Mouse (Mus musculus) limb, embryonic 14.5 days (tissue): Measurements from ENCODE around the gene AC153137.1. TPM values are rescaled to one million over a fixed set of nuclear protein-coding genes. Genes with fewer than 3 reads are reported as not detected.
A peak's percentile ranks its signal among the peaks of the same experiment; 100 is the strongest.

Experiments used
- ATAC-seq: fragments of 200-750 bp; cut with Nextera tagmentation; 2 replicates; pipeline ENCODE4 v1.8.0; 2017; ENCODE audit warnings: low read depth, moderate number of reproducible peaks, moderate TSS enrichment; ENCODE audit not compliant: low FRiP score
- DNase-seq: peaks from one replicate; pipeline ENCODE4 v3.0.0-alpha.2; 2015; ENCODE audit warnings: low spot score
- H3K27ac ChIP-seq: fragments of 300-500 bp; sonication (generic); replicated peaks from 2 replicates; pipeline ENCODE4 v1.5.1; 2014; ENCODE audit warnings: low read depth, mild to moderate bottlenecking, low read length, moderate library complexity, mixed read lengths
- H3K27me3 ChIP-seq: fragments of 300-500 bp; sonication (generic); 2 replicates; pipeline ENCODE4 v1.6.1; 2014; ENCODE audit warnings: low read length, mixed read lengths; ENCODE audit not compliant: control insufficient read depth, insufficient read depth
- H3K36me3 ChIP-seq: fragments of 300-500 bp; sonication (generic); 2 replicates; pipeline ENCODE4 v1.6.1; 2014; ENCODE audit warnings: mild to moderate bottlenecking, low read length, moderate library complexity, mixed read lengths; ENCODE audit not compliant: control insufficient read depth, insufficient read depth
- H3K4me1 ChIP-seq: fragments of 300-500 bp; sonication (generic); 2 replicates; pipeline ENCODE4 v1.6.1; 2014; ENCODE audit warnings: antibody characterized with exemption, low read length, mixed read lengths; ENCODE audit not compliant: control insufficient read depth, insufficient read depth
- H3K4me2 ChIP-seq: fragments of 300-500 bp; sonication (generic); replicated peaks from 2 replicates; pipeline ENCODE4 v1.6.1; 2014; ENCODE audit warnings: low read depth, mild to moderate bottlenecking, low read length, moderate library complexity; ENCODE audit not compliant: severe bottlenecking
- H3K4me3 ChIP-seq: fragments of 300-500 bp; sonication (generic); replicated peaks from 2 replicates; pipeline ENCODE4 v1.5.1; 2014; ENCODE audit warnings: low read length
- H3K9ac ChIP-seq: fragments of 300-500 bp; sonication (generic); 2 replicates; pipeline ENCODE4 v1.6.1; 2014; ENCODE audit warnings: mild to moderate bottlenecking, low read depth, low read length, moderate library complexity; ENCODE audit not compliant: severe bottlenecking
- H3K9me3 ChIP-seq: fragments of 300-500 bp; sonication (generic); 2 replicates; pipeline ENCODE4 v1.6.1; 2016; ENCODE audit warnings: low read length; ENCODE audit not compliant: control insufficient read depth
- POLR2A ChIP-seq: fragments of 200-500 bp; IDR thresholded peaks from 2 replicates; pipeline ENCODE4 v1.8.0; 2012; ENCODE audit warnings: inconsistent platforms, mild to moderate bottlenecking, moderate library complexity, borderline replicate concordance; ENCODE audit not compliant: insufficient read depth, insufficient read length; ENCODE audit errors: extremely low read depth
- WGBS: fragments of 180-500 bp; shearing (Covaris S2); extraction: QIAGEN DNeasy Blood & Tissue Kit; methylation state at CpG from one replicate; pipeline ENCODE4 v1.1.7; 2014; 5-methylcytosine and 5-hydroxymethylcytosine counted together
- polyA plus RNA-seq, 2 experiments: library from polyadenylated mRNA; depleted of rRNA in 1 of 2; stranded (reverse) in 1 of 2; unstranded in 1 of 2; fragments of >200 nt; fragmentation: Nextera tagmentation in 1 of 2; extraction: Ambion mirVana in 1 of 2; gene quantifications; 2 replicates each; pipeline versions ENCODE4 v1.2.1 to v1.2.3; 2012 to 2014

Gene AC153137.1
- polyA plus RNA-seq, 2 experiments: not detected

DNA sequence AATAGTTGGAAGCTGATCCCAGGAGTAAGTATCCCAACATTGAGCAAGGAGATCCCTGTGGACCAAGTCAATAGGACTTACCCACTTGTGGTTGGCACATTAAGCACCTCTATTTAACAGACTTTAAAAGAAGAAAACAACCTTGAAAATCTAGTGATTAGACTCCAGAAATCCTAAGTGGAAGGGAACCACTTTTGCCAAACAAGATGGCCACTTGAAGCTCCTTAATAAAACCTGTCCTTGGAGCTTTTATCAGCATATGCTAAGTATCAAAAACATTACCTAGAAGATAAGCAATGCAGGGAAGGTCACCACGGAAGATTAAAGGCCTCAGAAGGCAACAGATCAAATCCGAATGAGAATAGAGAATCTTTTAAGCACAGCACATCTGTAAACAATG, 26.0 kb downstream of the AC153137.1 start:
- no peak overlapping the region for H3K4me2 ChIP-seq
- H3K36me3 ChIP-seq: no peaks in the 10 kb centered on the region
- no peaks in the 10 kb centered on the region for H3K9me3 ChIP-seq
- no peak overlapping the region for H3K4me3 ChIP-seq
- H3K27ac ChIP-seq: no peak overlapping the region
- no peak for DNase-seq
- H3K4me1 ChIP-seq: peaks cover 7% of the 10 kb centered on the region; the same call in 1 of the 2 replicates
- WGBS: 72% methylated on average over 2 of the region's 2 CpGs
- no peak for TF ChIP-seq POLR2A
- H3K9ac ChIP-seq: no peak overlapping the region
- ATAC-seq: no peak
- no peaks in the 10 kb centered on the region for H3K27me3 ChIP-seq

DNA sequence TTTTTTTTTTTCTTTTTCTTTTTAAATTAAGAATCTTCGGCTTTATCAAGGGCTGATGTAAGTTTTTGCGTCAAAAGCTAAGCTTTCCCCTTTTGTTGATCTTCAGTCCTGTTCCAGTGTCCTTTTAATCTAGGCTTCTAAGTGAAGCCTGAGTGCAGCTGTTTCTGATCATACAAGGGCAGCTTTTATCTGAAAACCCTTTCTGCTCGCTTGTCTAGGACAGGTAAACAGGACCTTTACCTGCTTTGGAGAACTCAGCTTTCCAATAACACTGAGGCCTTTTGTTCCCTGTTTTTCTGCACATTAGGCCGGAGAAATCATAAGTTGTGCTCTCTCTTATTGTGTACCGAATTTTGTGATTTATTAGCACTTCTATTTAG, 27.3 kb downstream of the AC153137.1 start:
- Histone ChIP-seq H3K27ac (peak overlapping the region; percentile 100), H3K27me3 (no peaks in the 10 kb centered on the region), H3K4me3 (peak overlapping the region; percentile 82), H3K9me3 (no peaks in the 10 kb centered on the region), H3K4me1 (peaks cover 7% of the 10 kb centered on the region; the same call in 1 of the 2 replicates), H3K36me3 (no peaks in the 10 kb centered on the region; the same call in 1 of the 2 replicates), H3K4me2 (peak overlapping the region; percentile 45), H3K9ac (peak overlapping the region; percentile 98)
- ATAC-seq (no peak), DNase-seq (no peak)
- 24% methylated on average over 5 of the region's 5 CpGs for WGBS
- no peak for TF ChIP-seq POLR2A

DNA sequence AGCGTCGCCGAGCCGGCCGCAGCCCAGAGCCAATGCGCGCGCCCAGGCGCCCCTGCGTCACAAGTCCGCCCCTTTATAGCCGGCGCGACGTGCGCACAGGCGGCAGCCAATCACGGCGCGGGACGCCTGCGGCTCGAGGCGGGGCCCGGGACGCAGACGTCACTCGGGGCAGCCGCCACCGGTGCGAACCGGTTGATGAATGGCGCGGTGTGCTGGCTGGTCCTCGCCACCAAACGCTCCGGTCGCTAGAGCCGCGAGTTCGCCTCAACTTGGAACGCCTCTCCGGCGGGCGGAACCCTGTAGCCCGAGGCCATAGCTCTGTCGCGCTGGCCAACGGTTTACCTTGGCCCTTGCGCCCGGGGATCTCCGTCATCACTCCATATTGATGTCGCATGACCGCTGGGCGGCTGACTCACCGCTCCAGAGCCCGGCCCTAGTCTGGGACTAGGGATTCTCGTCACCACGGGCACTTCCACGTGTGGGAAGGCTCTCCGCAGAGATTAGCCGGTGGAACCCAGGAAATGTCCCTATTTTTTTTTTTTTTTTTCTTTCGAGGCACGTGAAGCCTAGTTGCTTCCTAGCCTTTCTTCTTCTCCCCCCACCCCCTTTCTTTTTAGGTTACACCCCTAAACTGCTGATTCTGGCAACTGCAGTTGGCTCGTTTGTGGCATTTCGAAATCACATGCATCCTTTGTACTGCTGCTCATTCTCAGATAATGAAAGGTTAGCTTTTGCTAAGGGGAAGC, 27.9 kb downstream of the AC153137.1 start:
- Histone ChIP-seq H3K27ac (peak overlapping the region; percentile 100), H3K9ac (peak overlapping the region; percentile 98), H3K4me3 (peak overlapping the region; percentile 82), H3K4me1 (peaks cover 7% of the 10 kb centered on the region; the same call in 1 of the 2 replicates), H3K36me3 (peaks cover 5% of the 10 kb centered on the region), H3K9me3 (no peaks in the 10 kb centered on the region), H3K4me2 (peak overlapping the region; percentile 45), H3K27me3 (no peaks in the 10 kb centered on the region)
- WGBS: under 1% methylated on average over 39 of the region's 66 CpGs
- TF ChIP-seq POLR2A: peak; percentile 41; the same call in 1 of the 2 replicates
- peak; percentile 99 for ATAC-seq
- DNase-seq: peak; percentile 95

GRCm38 (mm10) chr1:30948950-30949639, 28.7 kb downstream of the AC153137.1 start:
- TF ChIP-seq POLR2A: 0 out of 2 replicates have a peak, but pooled peaks have one; percentile 53
- H3K36me3 ChIP-seq: peaks cover 12% of the 10 kb centered on the region
- peak overlapping the region; percentile 58 for H3K4me2 ChIP-seq
- WGBS: 0% methylated on average over 30 of the region's 85 CpGs
- H3K27ac ChIP-seq: peak overlapping the region; percentile 100
- peaks cover 7% of the 10 kb centered on the region; the same call in 1 of the 2 replicates for H3K4me1 ChIP-seq
- no peaks in the 10 kb centered on the region for H3K9me3 ChIP-seq
- H3K9ac ChIP-seq: peak overlapping the region; percentile 98
- H3K4me3 ChIP-seq: peak overlapping the region; percentile 82
- DNase-seq (peak; percentile 40), ATAC-seq (peak; percentile 42)
- no peaks in the 10 kb centered on the region for H3K27me3 ChIP-seq

DNA sequence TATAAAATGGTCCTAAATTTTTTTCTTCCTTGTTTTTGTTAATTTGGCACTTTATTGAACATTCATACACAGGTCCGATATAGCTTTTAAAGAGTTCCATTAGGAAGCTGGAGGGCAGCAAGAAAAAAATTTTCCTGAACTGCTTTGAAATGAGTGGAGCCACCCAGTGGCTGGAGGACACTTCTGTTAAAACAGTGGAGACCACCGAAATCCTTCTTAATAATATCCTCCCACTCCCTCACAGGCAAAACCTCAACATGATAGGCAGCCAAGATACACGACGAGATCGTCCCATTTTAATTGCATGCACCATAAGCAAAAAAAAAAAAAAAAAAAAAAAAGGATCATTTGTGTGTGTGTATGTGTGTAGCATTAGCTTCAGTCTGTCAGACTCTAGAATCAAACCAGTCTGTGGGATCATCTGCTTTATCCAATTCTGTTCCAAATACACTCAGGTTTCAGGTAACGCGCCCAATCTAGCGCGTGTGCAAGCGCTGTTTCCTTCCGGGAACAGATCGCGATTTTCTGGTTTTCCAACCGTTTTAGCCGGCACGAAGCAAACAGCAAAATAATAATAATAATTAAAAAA, 29.3 kb downstream of the AC153137.1 start:
- H3K4me2 ChIP-seq: peak overlapping the region; percentile 58
- H3K4me1 ChIP-seq: peaks cover 7% of the 10 kb centered on the region; the same call in 1 of the 2 replicates
- H3K36me3 ChIP-seq: peaks cover 19% of the 10 kb centered on the region
- peak overlapping the region; percentile 98 for H3K9ac ChIP-seq
- peak overlapping the region; percentile 82 for H3K4me3 ChIP-seq
- H3K27ac ChIP-seq: peak overlapping the region; percentile 100
- no peaks in the 10 kb centered on the region for H3K9me3 ChIP-seq
- no peak for ATAC-seq
- H3K27me3 ChIP-seq: no peaks in the 10 kb centered on the region
- DNase-seq: peak; percentile 79
- WGBS: under 1% methylated on average over 16 of the region's 16 CpGs
- TF ChIP-seq POLR2A: no peak
